Mouse (Mus musculus) midbrain, postnatal 0 days (tissue): Measurements from ENCODE around the gene Mgea5. TPM values are rescaled to one million over a fixed set of nuclear protein-coding genes. Genes with fewer than 3 reads are reported as not detected.
A peak's percentile ranks its signal among the peaks of the same experiment; 100 is the strongest.

Source experiments
- ATAC-seq: fragments of 200-750 bp; cut with Nextera tagmentation; 2 replicates; pipeline ENCODE4 v1.8.0; 2017; ENCODE audit warnings: moderate number of reproducible peaks, mild to moderate bottlenecking, moderate TSS enrichment, moderate library complexity; ENCODE audit not compliant: low FRiP score
- DNase-seq: peaks from one replicate; pipeline ENCODE4 v3.0.0-alpha.2; 2015; ENCODE audit warnings: low spot score
- H3K27ac ChIP-seq: fragments of 300-500 bp; sonication (generic); 2 replicates; pipeline ENCODE4 v1.5.1; 2014; ENCODE audit warnings: low read depth, mild to moderate bottlenecking, low read length, mixed read lengths
- H3K27me3 ChIP-seq: fragments of 300-500 bp; sonication (generic); 2 replicates; pipeline ENCODE4 v1.6.1; 2014; ENCODE audit warnings: low read length, control low read depth, mixed read lengths; ENCODE audit not compliant: insufficient read depth
- H3K36me3 ChIP-seq: fragments of 300-500 bp; sonication (generic); 2 replicates; pipeline ENCODE4 v1.6.1; 2014; ENCODE audit warnings: low read length, control low read depth, mixed read lengths; ENCODE audit not compliant: insufficient read depth
- H3K4me1 ChIP-seq: fragments of 300-500 bp; sonication (generic); 2 replicates; pipeline ENCODE4 v1.6.1; 2014; ENCODE audit warnings: mild to moderate bottlenecking, control low read depth, antibody characterized with exemption, low read length, mixed read lengths; ENCODE audit not compliant: insufficient read depth
- H3K4me2 ChIP-seq: fragments of 300-500 bp; sonication (generic); 2 replicates; pipeline ENCODE4 v1.6.1; 2014; ENCODE audit warnings: low read depth, mild to moderate bottlenecking, low read length, mixed read lengths; ENCODE audit not compliant: poor library complexity, severe bottlenecking
- H3K4me3 ChIP-seq: fragments of 300-500 bp; sonication (generic); 2 replicates; pipeline ENCODE4 v1.5.1; 2014; ENCODE audit warnings: low read depth, mild to moderate bottlenecking, low read length, moderate library complexity
- H3K9ac ChIP-seq: fragments of 300-500 bp; sonication (generic); replicated peaks from 2 replicates; pipeline ENCODE4 v1.6.1; 2014; ENCODE audit warnings: mild to moderate bottlenecking, low read length, moderate library complexity, mixed read lengths; ENCODE audit not compliant: poor library complexity, severe bottlenecking
- H3K9me3 ChIP-seq: fragments of 300-500 bp; sonication (generic); 2 replicates; pipeline ENCODE4 v1.6.1; 2016; ENCODE audit warnings: low read length, control low read depth
- CTCF ChIP-seq: IDR thresholded peaks from 2 replicates; pipeline ENCODE4 v1.5.1; 2016; ENCODE audit warnings: antibody characterized with exemption, mild to moderate bottlenecking
- WGBS: fragments of 180-500 bp; shearing (Covaris S2); extraction: QIAGEN DNeasy Blood & Tissue Kit; methylation state at CpG from one replicate; pipeline ENCODE4 v1.1.7; 2014; 5-methylcytosine and 5-hydroxymethylcytosine counted together
- polyA plus RNA-seq: library from polyadenylated mRNA; unstranded; fragments of >200 nt; fragmentation: Nextera tagmentation; extraction: Ambion mirVana; gene quantifications from 2 replicates; pipeline ENCODE4 v1.2.1, GENCODE M21; 2015
- total RNA-seq: library from RNA; depleted of rRNA; stranded (reverse); fragments of >200 nt; gene quantifications from 2 replicates; pipeline ENCODE4 v1.2.3, GENCODE M21; 2014

Mgea5 gene
- total and polyA plus RNA-seq, 2 experiments from 2014 or later = 78.2 to 145 TPM

DNA sequence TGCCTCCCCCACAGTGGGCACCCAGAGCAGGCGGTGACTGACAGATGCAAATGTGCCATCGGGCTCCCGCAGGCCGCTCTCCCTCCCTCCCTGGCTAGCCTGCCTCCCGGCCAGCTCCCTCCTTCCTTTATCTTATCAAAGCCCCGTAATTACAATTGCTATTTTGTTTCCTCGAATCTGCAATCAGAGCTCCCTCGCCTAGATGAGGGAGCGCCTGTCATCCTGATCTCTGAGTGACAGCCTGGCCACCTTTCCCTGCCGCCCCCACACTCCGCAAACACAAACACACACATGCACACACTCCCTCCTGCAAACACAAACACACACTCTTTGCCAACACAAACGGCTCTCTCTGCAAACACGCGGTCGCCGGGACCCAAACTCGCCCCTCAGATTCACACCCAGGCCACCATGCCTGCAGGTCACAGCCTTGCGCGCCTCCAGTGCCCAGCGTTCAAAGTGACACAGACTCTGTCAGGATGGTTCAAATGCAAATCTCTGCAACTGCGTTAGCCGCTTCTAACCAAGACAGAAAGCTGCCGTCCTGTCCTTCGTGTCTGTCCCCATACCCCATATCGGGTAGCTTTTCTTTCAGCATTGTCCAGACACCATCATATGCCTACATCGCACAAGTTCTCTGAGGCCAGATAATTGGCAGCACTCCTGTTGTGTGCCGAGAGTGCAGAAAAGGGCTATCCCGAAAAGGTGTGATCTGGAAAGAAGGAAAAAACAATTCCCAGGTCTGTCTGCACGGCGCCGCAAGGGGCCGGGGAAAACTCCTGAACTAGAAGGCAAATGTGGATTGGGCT, 38.1 kb downstream of the Mgea5 start:
- DNase-seq (no peak), ATAC-seq (no peak)
- Histone ChIP-seq H3K27ac (no peak overlapping the region), H3K27me3 (peaks cover 51% of the 10 kb centered on the region), H3K4me2 (no peak overlapping the region), H3K9me3 (no peaks in the 10 kb centered on the region), H3K9ac (no peak overlapping the region), H3K36me3 (no peaks in the 10 kb centered on the region), H3K4me1 (0 out of 2 replicates have a peak, but pooled peaks cover 10% of the 10 kb centered on the region), H3K4me3 (no peak overlapping the region)
- TF ChIP-seq CTCF = no peak
- 6% methylated on average over 32 of the region's 32 CpGs for WGBS

GRCm38 (mm10) chr19:45743619-45744018, 40.0 kb downstream of the Mgea5 start:
- no peak for ATAC-seq

GRCm38 (mm10) chr19:45742984-45743575, 40.6 kb downstream of the Mgea5 start:
- Histone ChIP-seq H3K9me3 (no peaks in the 10 kb centered on the region), H3K36me3 (no peaks in the 10 kb centered on the region), H3K9ac (no peak overlapping the region), H3K4me3 (peak overlapping the region; percentile 38), H3K4me2 (peak overlapping the region; percentile 69), H3K27ac (no peak overlapping the region), H3K27me3 (peaks cover 73% of the 10 kb centered on the region), H3K4me1 (0 out of 2 replicates have a peak, but pooled peaks cover 2% of the 10 kb centered on the region)
- ATAC-seq (no peak), DNase-seq (no peak)
- TF ChIP-seq CTCF = no peak
- 2% methylated on average over 19 of the region's 44 CpGs for WGBS

More at GRCm38 (mm10) chr19:45743619-45744018, 40.0 kb downstream of the Mgea5 start:
- no peak overlapping the region for H3K4me3 ChIP-seq
- H3K27ac ChIP-seq = no peak overlapping the region
- no peaks in the 10 kb centered on the region for H3K9me3 ChIP-seq
- peaks cover 68% of the 10 kb centered on the region for H3K27me3 ChIP-seq
- TF ChIP-seq CTCF = no peak
- no peak overlapping the region for H3K9ac ChIP-seq
- no peak overlapping the region for H3K4me2 ChIP-seq
- 0 out of 2 replicates have a peak, but pooled peaks cover 7% of the 10 kb centered on the region for H3K4me1 ChIP-seq
- H3K36me3 ChIP-seq = no peaks in the 10 kb centered on the region
- DNase-seq = no peak
- 18% methylated on average over 7 of the region's 7 CpGs for WGBS

GRCm38 (mm10) chr19:45742218-45742983, 41.2 kb downstream of the Mgea5 start, which contains the start of gene Fgf8:
Gene Fgf8, minus strand, starts transcription at chr19:45742915.
- Histone ChIP-seq H3K27ac (no peak within 1 kb of the TSS), H3K4me3 (peak within 1 kb of the TSS; percentile 38), H3K4me2 (peak within 1 kb of the TSS; percentile 69), H3K4me1 (no peaks in the 10 kb centered on the region), H3K9ac (no peak within 1 kb of the TSS), H3K9me3 (no peaks in the 10 kb centered on the region), H3K27me3 (peaks cover 80% of the 10 kb centered on the region), H3K36me3 (no peaks in the 10 kb centered on the region)
- no peak for DNase-seq
- ATAC-seq = no peak
- WGBS = under 1% methylated on average over 42 of the region's 68 CpGs
- no peak for TF ChIP-seq CTCF

- no peak overlapping the region for H3K4me2 ChIP-seq
- H3K27ac ChIP-seq = no peak overlapping the region
- H3K9me3 ChIP-seq = no peaks in the 10 kb centered on the region
- no peaks in the 10 kb centered on the region for H3K36me3 ChIP-seq
- DNase-seq = no peak
- H3K4me3 ChIP-seq = peak overlapping the region; percentile 38; the same call in 1 of the 2 replicates
- under 1% methylated on average over 45 of the region's 45 CpGs for WGBS
- no peak for TF ChIP-seq CTCF
- H3K4me1 ChIP-seq = peaks cover 6% of the 10 kb centered on the region; the same call in 1 of the 2 replicates
- H3K9ac ChIP-seq = no peak overlapping the region
- no peak for ATAC-seq
- peaks cover 87% of the 10 kb centered on the region for H3K27me3 ChIP-seq
Observed at GRCm38 (mm10) chr19:45741431-45742217, 42.0 kb downstream of the Mgea5 start.
